Comparison of ENCODE assay signal across 8 mouse cellular contexts in genomic region chrX:164541436-164542317, GRCm38 (mm10). TPM values are rescaled to one million over a fixed set of nuclear protein-coding genes. Genes with fewer than 3 reads are reported as not detected.
A peak's percentile ranks its signal among the peaks of the same experiment; 100 is the strongest.
DNase-seq lines count a peak whose midpoint lies in the region; ATAC-seq lines count a peak whose summit lies in the region.

No protein-coding gene starts in this region.

- peak; percentile 31 for DNase-seq in cerebellum, adult 9-10 months
- DNase-seq in cerebellum, adult 11 months = no peak
- peak; percentile 26 for DNase-seq in layer of hippocampus, adult 9-10 months (ENCODE audit: low spot score)
- no peak for DNase-seq in layer of hippocampus, adult 9-11 months
- peak; percentile 9 for DNase-seq in c-Kit-positive CD71-negative TER-119-negative erythroid progenitor cells, embryonic 14.5 days (ENCODE audit: low read depth)
- DNase-seq in lung, postnatal 25 days (ENCODE audit: low spot score) = peak; percentile 29
- DNase-seq in ovary, postnatal 36 days (ENCODE audit: low spot score) = no peak

- ATAC-seq in granulocyte monocyte progenitor cell, adult 5-6 weeks (replicated peaks; ENCODE audit: poor library complexity, severe bottlenecking) = no peak; the same call in 1 of the 2 replicates

RNA-seq across cellular contexts. Expression of gene Asb9, which starts 35.5 kb away (rescaled TPM):
- total RNA-seq in granulocyte monocyte progenitor cell, adult 5-6 weeks (2014; fragmentation: Nextera tagmentation) = not detected in 2 replicates
- total RNA-seq in granulocyte monocyte progenitor cell, adult 5-6 weeks (2017) = not detected in 2 replicates

Comparison
In these comparisons a context has a peak if more than half of its experiments do, and no peak if none do; other contexts are left out.
1. DNase-seq: peak in cerebellum, adult 9-10 months (single experiment), layer of hippocampus, adult 9-10 months (single experiment), c-Kit-positive CD71-negative TER-119-negative erythroid progenitor cells, embryonic 14.5 days (single experiment) and lung, postnatal 25 days (single experiment); none in cerebellum, adult 11 months (single experiment), layer of hippocampus, adult 9-11 months (single experiment) and ovary, postnatal 36 days (single experiment).